Mouse (Mus musculus): ENCODE data around the gene Grk6. TPM values are rescaled to one million over a fixed set of nuclear protein-coding genes. Genes with fewer than 3 reads are reported as not detected.
A peak's percentile ranks its signal among the peaks of the same experiment; 100 is the strongest.

The Grk6 gene
- polyA plus RNA-seq, 1 experiment from 2014 or later: 26.9 TPM

DNA sequence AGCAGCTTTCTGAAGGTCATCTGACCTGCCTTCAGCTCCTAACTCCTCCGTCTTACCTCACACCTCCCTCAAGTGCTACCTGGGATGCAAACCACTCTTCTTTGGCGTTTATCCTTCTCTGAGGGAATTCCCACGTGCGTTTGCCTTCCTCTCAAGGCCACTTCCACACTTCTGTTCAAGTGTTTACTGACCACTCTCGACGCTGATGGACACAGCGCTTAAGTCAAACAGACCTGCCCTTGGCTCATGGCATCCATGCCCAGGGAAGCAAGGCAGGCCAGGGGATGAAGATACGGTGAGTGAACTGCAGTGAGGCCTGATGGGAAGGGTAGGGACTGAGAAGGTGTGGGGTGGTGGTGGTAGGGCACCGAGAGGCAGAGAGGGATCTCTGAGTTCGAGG is 55.7 kb downstream of the Grk6 start:
- Histone ChIP-seq H3K36me3 (ENCODE audit: poor library complexity, severe bottlenecking) (peaks cover 63% of the 10 kb centered on the region), H3K9ac (no peak overlapping the region), H3K9me3 (replicated peaks) (no peaks in the 10 kb centered on the region), H3K27ac (no peak overlapping the region), H3K27me3 (no peaks in the 10 kb centered on the region), H3K4me3 (no peak overlapping the region), H3K4me2 (no peak overlapping the region), H3K4me1 (peaks cover 19% of the 10 kb centered on the region)
- 83% methylated on average over 10 of the region's 10 CpGs for WGBS
- no peak for ATAC-seq

DNA sequence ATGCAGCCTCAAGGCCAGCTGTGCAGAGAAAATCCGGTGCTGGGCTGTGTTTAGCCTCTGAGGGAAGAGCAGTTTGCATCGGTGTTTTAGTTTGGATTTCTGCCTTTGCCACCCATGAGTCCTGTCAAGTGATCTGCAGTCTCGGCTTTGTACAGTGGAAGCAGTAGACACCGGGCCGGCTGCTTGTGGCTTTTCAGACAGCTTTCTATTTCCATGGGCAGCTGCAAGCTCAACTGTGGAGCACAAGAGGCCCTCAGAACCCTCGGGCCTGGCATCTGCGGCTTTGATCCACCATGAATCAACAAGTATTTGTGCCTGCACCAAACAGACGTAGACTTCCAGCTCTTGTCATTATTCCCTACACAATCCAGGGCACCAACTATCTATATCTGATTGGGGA is 57.5 kb downstream of the Grk6 start:
- no peak overlapping the region for H3K4me2 ChIP-seq
- no peak for ATAC-seq
- no peak overlapping the region for H3K4me3 ChIP-seq
- H3K27ac ChIP-seq: no peak overlapping the region
- H3K4me1 ChIP-seq: peaks cover 6% of the 10 kb centered on the region
- H3K9me3 ChIP-seq (replicated peaks): no peaks in the 10 kb centered on the region
- no peak overlapping the region for H3K9ac ChIP-seq
- peaks cover 81% of the 10 kb centered on the region for H3K36me3 ChIP-seq (ENCODE audit: poor library complexity, severe bottlenecking)
- 90% methylated on average over 8 of the region's 8 CpGs for WGBS
- H3K27me3 ChIP-seq: no peaks in the 10 kb centered on the region

DNA sequence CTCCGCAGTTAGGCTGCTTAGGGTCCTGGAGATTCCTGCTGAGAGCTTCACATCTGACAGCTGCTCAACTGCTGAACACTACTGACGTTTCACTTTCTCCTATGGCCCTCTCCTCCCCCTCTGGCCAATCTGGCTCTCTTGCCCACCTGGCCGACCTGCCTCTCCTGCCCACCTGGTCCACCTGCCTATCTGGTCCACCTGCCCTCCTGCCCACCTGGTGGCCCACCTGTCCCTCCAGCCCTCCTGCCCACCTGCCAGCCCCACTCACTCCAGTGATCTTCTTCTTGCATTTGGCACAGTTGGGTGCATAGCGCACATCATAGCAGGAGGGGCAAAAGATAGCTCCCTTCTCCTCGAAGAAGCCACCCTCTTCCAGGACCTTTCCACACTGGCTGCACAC is 59.5 kb downstream of the Grk6 start:
- 83% methylated on average over 5 of the region's 5 CpGs for WGBS
- Histone ChIP-seq H3K4me3 (no peak overlapping the region), H3K9me3 (replicated peaks) (no peaks in the 10 kb centered on the region), H3K36me3 (ENCODE audit: poor library complexity, severe bottlenecking) (peaks cover 84% of the 10 kb centered on the region), H3K9ac (no peak overlapping the region), H3K27me3 (no peaks in the 10 kb centered on the region), H3K27ac (no peak overlapping the region), H3K4me2 (no peak overlapping the region), H3K4me1 (no peaks in the 10 kb centered on the region)
- ATAC-seq: no peak

DNA sequence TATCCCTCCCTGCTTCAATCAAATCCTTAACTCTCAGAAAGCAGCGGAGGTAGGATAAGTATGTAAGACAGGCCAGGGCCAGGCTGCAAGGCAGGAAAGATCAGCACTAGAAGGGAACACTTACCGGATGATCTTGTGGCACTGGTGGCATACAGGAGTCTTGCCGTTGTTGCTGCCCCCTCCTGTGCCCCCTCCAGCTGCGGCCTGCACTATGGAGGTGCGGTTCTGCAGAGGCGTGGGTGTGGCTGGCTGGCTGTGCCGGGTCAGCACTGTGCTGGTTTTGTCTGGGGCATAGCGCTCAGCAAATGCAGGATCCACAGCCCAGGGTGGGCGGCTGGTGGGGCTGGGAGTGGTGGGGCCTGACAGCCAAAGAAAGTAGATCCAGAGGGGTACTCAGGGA is 60.9 kb downstream of the Grk6 start:
- Histone ChIP-seq H3K27me3 (no peaks in the 10 kb centered on the region), H3K9ac (no peak overlapping the region), H3K4me3 (no peak overlapping the region), H3K27ac (no peak overlapping the region), H3K4me2 (no peak overlapping the region), H3K36me3 (ENCODE audit: poor library complexity, severe bottlenecking) (peaks cover 81% of the 10 kb centered on the region), H3K4me1 (peaks cover 10% of the 10 kb centered on the region), H3K9me3 (replicated peaks) (no peaks in the 10 kb centered on the region)
- 94% methylated on average over 9 of the region's 9 CpGs for WGBS
- ATAC-seq: no peak

DNA sequence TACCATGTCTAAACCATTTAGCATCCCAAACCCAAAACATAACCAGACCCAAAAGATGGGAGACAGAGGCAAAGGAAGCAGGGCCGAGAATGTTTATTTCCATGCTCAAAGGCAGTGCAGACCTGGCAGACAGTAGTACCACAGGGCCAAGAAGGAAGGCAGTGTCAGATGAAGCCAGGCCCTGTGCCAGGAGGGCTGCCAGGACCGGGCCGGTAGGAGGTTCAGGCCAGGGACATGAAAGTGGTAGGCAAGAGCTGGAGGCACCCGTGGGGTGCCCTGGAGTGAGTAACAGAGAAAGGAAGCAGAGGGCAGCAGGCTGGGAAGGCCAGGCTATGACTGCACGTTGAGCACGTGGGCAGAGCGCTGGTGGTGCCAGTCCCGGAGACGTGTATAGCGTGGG is 61.8 kb downstream of the Grk6 start:
- Histone ChIP-seq H3K36me3 (ENCODE audit: poor library complexity, severe bottlenecking) (peaks cover 75% of the 10 kb centered on the region), H3K4me1 (peaks cover 18% of the 10 kb centered on the region), H3K9ac (no peak overlapping the region), H3K4me2 (no peak overlapping the region), H3K27me3 (no peaks in the 10 kb centered on the region), H3K9me3 (replicated peaks) (no peaks in the 10 kb centered on the region), H3K4me3 (no peak overlapping the region), H3K27ac (no peak overlapping the region)
- ATAC-seq: no peak
- 86% methylated on average over 10 of the region's 10 CpGs for WGBS

DNA sequence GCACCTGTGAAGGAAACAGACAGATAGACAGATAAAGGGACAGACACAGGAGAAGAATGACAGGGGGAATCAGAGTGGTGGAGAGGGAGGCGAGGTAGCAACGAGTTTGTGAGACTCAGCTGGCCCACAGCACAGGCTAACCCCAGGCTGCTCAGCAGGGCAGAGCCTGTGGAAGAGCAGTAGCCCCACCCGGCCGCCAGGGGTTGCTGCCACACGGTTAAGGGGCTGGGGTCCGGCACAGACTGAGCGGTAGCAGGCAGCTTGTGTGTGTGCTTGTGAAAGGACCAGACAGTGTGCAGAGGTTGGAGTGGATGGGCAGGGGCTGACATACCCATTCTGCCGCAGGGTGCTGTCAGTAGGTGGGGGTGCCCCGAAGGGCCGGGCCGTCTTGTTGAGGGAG is 63.0 kb downstream of the Grk6 start:
- Histone ChIP-seq H3K4me3 (no peak overlapping the region), H3K36me3 (ENCODE audit: poor library complexity, severe bottlenecking) (peaks cover 65% of the 10 kb centered on the region), H3K27me3 (no peaks in the 10 kb centered on the region), H3K27ac (no peak overlapping the region), H3K9me3 (replicated peaks) (no peaks in the 10 kb centered on the region), H3K4me1 (peaks cover 30% of the 10 kb centered on the region), H3K4me2 (no peak overlapping the region), H3K9ac (no peak overlapping the region)
- ATAC-seq: no peak; the same call in 1 of the 2 replicates
- 62% methylated on average over 11 of the region's 11 CpGs for WGBS

DNA sequence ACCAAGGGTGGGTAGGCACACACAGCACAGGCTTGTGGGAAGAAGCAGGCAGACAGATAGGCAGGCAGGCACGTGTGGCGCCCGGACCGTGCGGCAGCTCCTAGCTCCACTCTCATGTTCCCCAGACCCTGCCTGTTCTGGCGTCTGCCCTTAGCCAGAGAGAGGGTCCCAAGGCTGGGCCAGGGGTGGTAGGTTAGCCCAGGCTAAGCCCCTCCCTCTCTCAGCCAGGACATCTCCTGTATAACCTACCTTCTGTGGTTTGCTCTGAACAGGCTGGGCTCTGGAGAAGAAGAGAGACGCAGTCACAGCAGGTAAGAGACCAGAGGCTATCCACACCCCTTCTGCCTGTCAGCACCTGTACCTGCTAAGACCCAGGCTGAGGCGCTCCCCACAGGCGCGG is 63.7 kb downstream of the Grk6 start:
- Histone ChIP-seq H3K27ac (no peak overlapping the region), H3K36me3 (ENCODE audit: poor library complexity, severe bottlenecking) (peaks cover 58% of the 10 kb centered on the region), H3K4me2 (no peak overlapping the region), H3K4me1 (peaks cover 30% of the 10 kb centered on the region), H3K9ac (no peak overlapping the region), H3K4me3 (no peak overlapping the region), H3K27me3 (no peaks in the 10 kb centered on the region), H3K9me3 (replicated peaks) (no peaks in the 10 kb centered on the region)
- no peak for ATAC-seq
- 94% methylated on average over 10 of the region's 10 CpGs for WGBS

DNA sequence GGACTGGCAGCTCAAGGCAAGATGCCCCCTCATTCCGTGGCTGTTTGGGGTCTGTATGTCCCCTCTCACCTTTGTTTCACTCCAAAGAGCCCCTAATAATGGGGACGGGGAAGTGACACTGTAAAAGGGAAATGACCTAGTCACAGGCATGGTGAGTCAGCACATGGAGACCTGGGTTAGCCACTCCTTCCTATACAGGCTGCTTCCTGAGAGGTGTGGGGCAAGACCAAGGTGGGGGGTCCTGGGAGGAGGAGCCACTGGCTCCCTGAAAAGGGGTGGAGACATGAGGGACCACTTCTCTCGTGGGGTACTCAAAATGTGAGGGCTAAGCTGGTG is 65.4 kb downstream of the Grk6 start:
- H3K9me3 ChIP-seq (replicated peaks): no peaks in the 10 kb centered on the region
- H3K36me3 ChIP-seq (ENCODE audit: poor library complexity, severe bottlenecking): peaks cover 41% of the 10 kb centered on the region
- no peak for ATAC-seq
- WGBS: 24% methylated on average over 3 of the region's 3 CpGs
- peak overlapping the region; percentile 86 for H3K27ac ChIP-seq
- H3K4me2 ChIP-seq: peak overlapping the region; percentile 91
- no peak overlapping the region for H3K4me3 ChIP-seq
- H3K4me1 ChIP-seq: peaks cover 30% of the 10 kb centered on the region
- no peak overlapping the region; the same call in 1 of the 2 replicates for H3K9ac ChIP-seq
- H3K27me3 ChIP-seq: peaks cover 2% of the 10 kb centered on the region; the same call in 1 of the 2 replicates

Small RNA genes within 50 kb of the gene (microRNA-seq; reads per million reads assigned to microRNA genes)
- 0.80 reads per million for gene Mir6943
- 80.8 reads per million, percentile 48 among the genes with 10 or more reads in this experiment for gene Mir6944
- 1.6 reads per million for gene Mir6945

Other genes starting within 250 kb of the Grk6 start
- 70.7 and 77.2 TPM in 2 replicates for gene Nsd1, start 235.3 kb upstream of the Grk6 start, polyA plus RNA-seq (2015; fragmentation: Nextera tagmentation; extraction: Ambion mirVana)
- 309 and 331 TPM in 2 replicates for gene Prelid1, start 124.6 kb upstream of the Grk6 start, polyA plus RNA-seq (2015; fragmentation: Nextera tagmentation; extraction: Ambion mirVana)
- gene Rab24, start 123.1 kb upstream of the Grk6 start, polyA plus RNA-seq (2015; fragmentation: Nextera tagmentation; extraction: Ambion mirVana): 102 and 105 TPM in 2 replicates
- 42.8 and 44.6 TPM in 2 replicates for gene Mxd3, start 115.2 kb upstream of the Grk6 start, polyA plus RNA-seq (2015; fragmentation: Nextera tagmentation; extraction: Ambion mirVana)
- gene Lman2, start 82.3 kb upstream of the Grk6 start, polyA plus RNA-seq (2015; fragmentation: Nextera tagmentation; extraction: Ambion mirVana): 57.9 and 60.5 TPM in 2 replicates
- 0.30 and 0.40 TPM in 2 replicates for gene Rgs14, start 75.3 kb upstream of the Grk6 start, polyA plus RNA-seq (2015; fragmentation: Nextera tagmentation; extraction: Ambion mirVana)
- not detected in 2 replicates for gene Slc34a1, start 46.9 kb upstream of the Grk6 start, polyA plus RNA-seq (2015; fragmentation: Nextera tagmentation; extraction: Ambion mirVana)
- 0.60 TPM in 1 of 2 replicates, not detected in the other for gene Pfn3, start 29.8 kb upstream of the Grk6 start, polyA plus RNA-seq (2015; fragmentation: Nextera tagmentation; extraction: Ambion mirVana)
- not detected in 2 replicates for gene F12, start 18.3 kb upstream of the Grk6 start, polyA plus RNA-seq (2015; fragmentation: Nextera tagmentation; extraction: Ambion mirVana)
- 1.6 and 2.2 TPM in 2 replicates for gene Prr7, start 19.2 kb downstream of the Grk6 start, polyA plus RNA-seq (2015; fragmentation: Nextera tagmentation; extraction: Ambion mirVana)
- 639 and 641 TPM in 2 replicates for gene Dbn1, start 43.0 kb downstream of the Grk6 start, polyA plus RNA-seq (2015; fragmentation: Nextera tagmentation; extraction: Ambion mirVana)
- 152 and 157 TPM in 2 replicates for gene Pdlim7, start 68.6 kb downstream of the Grk6 start, polyA plus RNA-seq (2015; fragmentation: Nextera tagmentation; extraction: Ambion mirVana)
- 2.1 and 3.7 TPM in 2 replicates for gene Dok3, start 84.2 kb downstream of the Grk6 start, polyA plus RNA-seq (2015; fragmentation: Nextera tagmentation; extraction: Ambion mirVana)
- gene Ddx41, start 91.6 kb downstream of the Grk6 start, polyA plus RNA-seq (2015; fragmentation: Nextera tagmentation; extraction: Ambion mirVana): 67.3 and 72.1 TPM in 2 replicates
- gene Fam193b, start 126.0 kb downstream of the Grk6 start, polyA plus RNA-seq (2015; fragmentation: Nextera tagmentation; extraction: Ambion mirVana): 58.1 and 58.7 TPM in 2 replicates
- gene Tmed9, start 128.7 kb downstream of the Grk6 start, polyA plus RNA-seq (2015; fragmentation: Nextera tagmentation; extraction: Ambion mirVana): 101 and 120 TPM in 2 replicates
- 34.7 and 35.8 TPM in 2 replicates for gene B4galt7, start 154.8 kb downstream of the Grk6 start, polyA plus RNA-seq (2015; fragmentation: Nextera tagmentation; extraction: Ambion mirVana)
- 88.0 and 88.7 TPM in 2 replicates for gene Caml, start 177.9 kb downstream of the Grk6 start, polyA plus RNA-seq (2015; fragmentation: Nextera tagmentation; extraction: Ambion mirVana)
- 36.6 and 38.6 TPM in 2 replicates for gene Ddx46, start 190.0 kb downstream of the Grk6 start, polyA plus RNA-seq (2015; fragmentation: Nextera tagmentation; extraction: Ambion mirVana)
- gene B230219D22Rik, start 248.1 kb downstream of the Grk6 start, polyA plus RNA-seq (2015; fragmentation: Nextera tagmentation; extraction: Ambion mirVana): 58.4 and 60.6 TPM in 2 replicates

All from forebrain, embryonic 13.5 days (tissue).